Mouse (Mus musculus) forebrain, embryonic 13.5 days (tissue): Measurements from ENCODE around the gene 9530053A07Rik. TPM values are rescaled to one million over a fixed set of nuclear protein-coding genes. Genes with fewer than 3 reads are reported as not detected.
A peak's percentile ranks its signal among the peaks of the same experiment; 100 is the strongest.
"Not testable (repeated sequence)": the region's sequence is repeated elsewhere in the genome, so short reads cannot be mapped to it uniquely, and the experiment has no call there.

Experiments
- ATAC-seq: fragments of 200-750 bp; cut with Nextera tagmentation; 2 replicates; pipeline ENCODE4 v1.8.0; 2017
- H3K27ac ChIP-seq: fragments of 300-500 bp; sonication (generic); 2 replicates; pipeline ENCODE4 v1.5.1; 2015; ENCODE audit warnings: inconsistent platforms, mild to moderate bottlenecking, moderate library complexity
- H3K27me3 ChIP-seq: fragments of 300-500 bp; sonication (generic); 2 replicates; pipeline ENCODE4 v1.6.1; 2015; ENCODE audit warnings: mild to moderate bottlenecking, inconsistent platforms
- H3K36me3 ChIP-seq: fragments of 300-500 bp; sonication (generic); 2 replicates; pipeline ENCODE4 v1.6.1; 2015; ENCODE audit warnings: mild to moderate bottlenecking, inconsistent platforms; ENCODE audit not compliant: poor library complexity, severe bottlenecking
- H3K4me1 ChIP-seq: fragments of 300-500 bp; sonication (generic); 2 replicates; pipeline ENCODE4 v1.6.1; 2015; ENCODE audit warnings: inconsistent platforms
- H3K4me2 ChIP-seq: fragments of 300-500 bp; sonication (generic); 2 replicates; pipeline ENCODE4 v1.6.1; 2015; ENCODE audit warnings: inconsistent platforms, mild to moderate bottlenecking, moderate library complexity
- H3K4me3 ChIP-seq: fragments of 300-500 bp; sonication (generic); 2 replicates; pipeline ENCODE4 v1.5.1; 2015; ENCODE audit warnings: mild to moderate bottlenecking, inconsistent platforms
- H3K9ac ChIP-seq: fragments of 300-500 bp; sonication (generic); 2 replicates; pipeline ENCODE4 v1.6.1; 2015; ENCODE audit warnings: mild to moderate bottlenecking, inconsistent platforms
- H3K9me3 ChIP-seq: fragments of 300-500 bp; sonication (generic); replicated peaks from 2 replicates; pipeline ENCODE4 v1.6.1; 2016; ENCODE audit warnings: inconsistent platforms
- WGBS: fragments of 180-500 bp; shearing (Covaris S2); methylation state at CpG from one replicate; pipeline ENCODE4 v1.1.7; 2015; 5-methylcytosine and 5-hydroxymethylcytosine counted together
- polyA plus RNA-seq: library from polyadenylated mRNA; unstranded; fragments of >200 nt; fragmentation: Nextera tagmentation; extraction: Ambion mirVana; gene quantifications from 2 replicates; pipeline ENCODE4 v1.2.1, GENCODE M21; 2015

Gene 9530053A07Rik
- polyA plus RNA-seq, 1 experiment from 2014 or later, result 0.10 TPM

DNA sequence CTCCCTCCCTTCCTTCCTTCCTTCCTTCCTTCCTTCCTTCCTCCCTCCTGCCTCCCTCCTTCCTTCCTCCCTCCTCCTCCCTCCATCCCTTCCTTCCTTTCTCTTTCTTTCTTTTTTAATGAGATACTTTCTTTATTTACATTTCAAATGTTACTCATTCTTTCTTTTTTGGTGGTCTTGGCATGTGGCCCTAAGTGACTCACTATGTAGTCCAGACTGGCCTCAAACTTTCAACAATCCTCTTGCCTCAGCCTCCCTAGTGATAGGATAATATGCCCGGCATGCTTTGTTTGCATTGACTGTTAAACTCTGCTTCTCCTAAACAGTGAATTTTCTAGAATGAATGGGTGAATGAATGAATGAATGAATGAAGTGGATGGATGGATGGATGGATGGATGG, 20.6 kb downstream of the 9530053A07Rik start:
- Histone ChIP-seq H3K4me2 (no peak overlapping the region), H3K27ac (no peak overlapping the region), H3K4me3 (no peak overlapping the region), H3K27me3 (peaks cover 10% of the 10 kb centered on the region), H3K36me3 (no peaks in the 10 kb centered on the region), H3K4me1 (peaks cover 8% of the 10 kb centered on the region; the same call in 1 of the 2 replicates), H3K9me3 (no peaks in the 10 kb centered on the region), H3K9ac (no peak overlapping the region)
- no peak for ATAC-seq
- WGBS, result 94% methylated on average over 1 of the region's 1 CpGs

DNA sequence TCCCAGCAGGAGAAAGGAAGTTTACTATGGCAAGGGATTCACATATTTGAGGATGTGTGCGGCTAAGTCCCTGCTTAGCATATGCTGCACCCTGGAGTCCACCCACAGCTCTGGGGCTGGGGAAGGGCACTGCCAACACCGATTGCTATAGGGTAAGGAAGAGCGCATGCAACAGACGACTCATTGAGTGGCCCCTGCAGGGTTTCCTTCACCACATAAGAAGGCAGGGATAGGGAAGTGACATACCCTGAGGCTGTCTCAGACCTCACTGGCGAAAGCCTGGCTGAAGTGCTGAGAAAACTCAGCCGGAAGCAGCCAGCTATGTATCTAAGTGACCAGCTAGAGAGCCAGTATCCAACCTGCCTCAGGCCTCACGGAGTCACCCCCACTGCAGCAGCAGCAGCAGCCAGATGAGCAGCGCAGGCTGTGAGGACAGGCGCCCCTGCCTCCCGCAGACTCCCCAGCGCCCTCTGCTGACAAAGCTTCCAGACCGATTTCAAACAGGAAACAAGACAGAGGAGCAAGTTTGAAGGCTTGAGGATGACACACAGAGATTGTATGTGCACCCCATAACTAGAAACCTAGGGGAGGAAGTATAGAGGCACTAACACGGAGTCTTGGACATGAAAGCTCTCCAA, 22.4 kb downstream of the 9530053A07Rik start:
- Histone ChIP-seq H3K9ac (peak overlapping the region; percentile 26), H3K9me3 (no peaks in the 10 kb centered on the region), H3K4me2 (no peak overlapping the region), H3K36me3 (no peaks in the 10 kb centered on the region), H3K4me1 (peaks cover 8% of the 10 kb centered on the region; the same call in 1 of the 2 replicates), H3K27ac (no peak overlapping the region), H3K4me3 (no peak overlapping the region), H3K27me3 (peaks cover 10% of the 10 kb centered on the region)
- WGBS, result 19% methylated on average over 13 of the region's 13 CpGs
- no peak for ATAC-seq

- not testable (repeated sequence) for H3K36me3 ChIP-seq, H3K27ac ChIP-seq, H3K4me2 ChIP-seq, ATAC-seq, H3K9me3 ChIP-seq, H3K4me3 ChIP-seq, H3K4me1 ChIP-seq, H3K9ac ChIP-seq, H3K27me3 ChIP-seq
- 33% methylated on average over 5 of the region's 5 CpGs for WGBS
Measured at GRCm38 (mm10) chr7:28153595-28153994, 24.3 kb downstream of the 9530053A07Rik start.

DNA sequence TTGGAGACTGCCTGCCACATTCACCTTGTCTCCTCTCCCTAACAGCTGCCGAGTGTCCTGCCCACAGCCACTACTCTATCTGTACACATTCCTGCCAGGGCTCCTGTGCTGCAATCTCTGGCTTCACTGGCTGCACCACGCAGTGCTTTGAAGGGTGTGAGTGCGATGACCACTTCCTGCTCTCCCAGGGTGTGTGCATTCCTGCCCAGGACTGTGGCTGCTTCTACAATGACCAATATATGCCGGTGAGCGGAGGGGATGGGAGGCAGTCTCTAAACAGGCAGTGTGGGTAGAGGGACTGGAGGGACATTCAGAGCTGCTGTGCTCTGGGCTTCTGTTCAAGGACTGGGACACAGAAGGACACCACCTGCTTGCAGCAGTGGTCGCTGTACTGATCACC, 30.0 kb downstream of the 9530053A07Rik start:
- no peak for ATAC-seq
- Histone ChIP-seq H3K9ac (no peak overlapping the region), H3K27ac (no peak overlapping the region), H3K4me1 (no peaks in the 10 kb centered on the region), H3K9me3 (no peaks in the 10 kb centered on the region), H3K36me3 (no peaks in the 10 kb centered on the region), H3K27me3 (no peaks in the 10 kb centered on the region), H3K4me2 (no peak overlapping the region), H3K4me3 (no peak overlapping the region)
- WGBS, result 72% methylated on average over 6 of the region's 6 CpGs

DNA sequence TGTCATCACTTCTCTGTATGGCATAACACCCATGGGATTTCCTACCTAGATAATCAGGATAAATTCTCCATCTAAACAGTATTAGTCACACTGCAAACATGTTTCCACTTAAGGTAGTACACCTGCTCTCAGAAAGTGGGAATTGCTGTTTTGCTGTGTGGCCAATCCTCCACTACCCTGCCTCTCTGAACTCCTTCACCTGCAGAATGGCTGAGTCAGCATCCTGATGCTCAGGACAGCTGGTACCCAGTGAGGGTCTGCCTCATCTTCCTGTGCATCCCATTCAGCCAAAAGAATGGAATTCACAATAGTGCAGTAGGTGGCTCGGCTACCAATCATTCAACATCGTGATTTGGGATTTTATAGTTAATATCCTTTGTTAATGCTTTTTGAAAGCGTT, 30.6 kb downstream of the 9530053A07Rik start:
- no peak overlapping the region for H3K27ac ChIP-seq
- H3K4me2 ChIP-seq, result no peak overlapping the region
- H3K36me3 ChIP-seq, result no peaks in the 10 kb centered on the region
- H3K27me3 ChIP-seq, result no peaks in the 10 kb centered on the region
- 75% methylated on average over 3 of the region's 3 CpGs for WGBS
- H3K4me3 ChIP-seq, result no peak overlapping the region
- no peaks in the 10 kb centered on the region for H3K9me3 ChIP-seq
- no peak overlapping the region for H3K9ac ChIP-seq
- no peaks in the 10 kb centered on the region for H3K4me1 ChIP-seq
- no peak for ATAC-seq

DNA sequence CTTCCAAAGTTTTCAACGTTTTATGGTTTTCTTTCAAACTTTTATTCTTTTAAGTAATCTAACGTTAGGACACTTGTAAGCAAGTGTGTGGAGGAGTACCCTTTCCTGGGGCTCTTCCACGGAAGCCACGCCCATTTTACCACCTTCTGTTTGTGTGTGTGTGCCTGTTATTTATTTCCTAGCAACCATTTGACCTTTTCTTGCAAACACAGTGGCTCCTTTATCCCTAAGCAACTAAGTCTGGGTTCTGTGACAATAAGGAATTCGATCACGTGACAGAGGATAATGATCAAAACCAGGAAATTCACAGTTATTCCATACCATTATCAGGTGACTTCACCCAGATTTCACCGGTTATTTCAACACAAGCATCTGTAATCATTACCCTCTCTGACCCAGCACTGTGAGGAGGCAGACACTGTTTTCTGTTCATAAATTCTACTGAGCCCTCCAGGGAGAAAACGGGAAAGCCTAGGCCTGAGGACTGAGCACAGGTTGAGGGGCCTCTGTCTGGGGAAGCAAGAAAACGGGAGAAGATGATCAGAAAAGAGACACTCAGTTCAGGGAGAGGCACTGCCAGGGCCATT, 32.0 kb downstream of the 9530053A07Rik start:
- Histone ChIP-seq H3K36me3 (no peaks in the 10 kb centered on the region), H3K27me3 (no peaks in the 10 kb centered on the region), H3K4me1 (no peaks in the 10 kb centered on the region), H3K4me3 (no peak overlapping the region), H3K9me3 (no peaks in the 10 kb centered on the region), H3K27ac (no peak overlapping the region), H3K9ac (no peak overlapping the region), H3K4me2 (no peak overlapping the region)
- WGBS, result 61% methylated on average over 9 of the region's 9 CpGs
- ATAC-seq, result no peak

GRCm38 (mm10) chr7:28165406-28165805, 36.1 kb downstream of the 9530053A07Rik start:
- Histone ChIP-seq H3K4me3 (no peak overlapping the region), H3K4me1 (peaks cover 18% of the 10 kb centered on the region), H3K27ac (no peak overlapping the region), H3K4me2 (no peak overlapping the region), H3K27me3 (no peaks in the 10 kb centered on the region), H3K9me3 (no peaks in the 10 kb centered on the region), H3K9ac (no peak overlapping the region), H3K36me3 (no peaks in the 10 kb centered on the region)
- whole genome bisulfite sequencing, result 83% methylated on average over 6 of the region's 6 CpGs
- no peak for ATAC-seq

DNA sequence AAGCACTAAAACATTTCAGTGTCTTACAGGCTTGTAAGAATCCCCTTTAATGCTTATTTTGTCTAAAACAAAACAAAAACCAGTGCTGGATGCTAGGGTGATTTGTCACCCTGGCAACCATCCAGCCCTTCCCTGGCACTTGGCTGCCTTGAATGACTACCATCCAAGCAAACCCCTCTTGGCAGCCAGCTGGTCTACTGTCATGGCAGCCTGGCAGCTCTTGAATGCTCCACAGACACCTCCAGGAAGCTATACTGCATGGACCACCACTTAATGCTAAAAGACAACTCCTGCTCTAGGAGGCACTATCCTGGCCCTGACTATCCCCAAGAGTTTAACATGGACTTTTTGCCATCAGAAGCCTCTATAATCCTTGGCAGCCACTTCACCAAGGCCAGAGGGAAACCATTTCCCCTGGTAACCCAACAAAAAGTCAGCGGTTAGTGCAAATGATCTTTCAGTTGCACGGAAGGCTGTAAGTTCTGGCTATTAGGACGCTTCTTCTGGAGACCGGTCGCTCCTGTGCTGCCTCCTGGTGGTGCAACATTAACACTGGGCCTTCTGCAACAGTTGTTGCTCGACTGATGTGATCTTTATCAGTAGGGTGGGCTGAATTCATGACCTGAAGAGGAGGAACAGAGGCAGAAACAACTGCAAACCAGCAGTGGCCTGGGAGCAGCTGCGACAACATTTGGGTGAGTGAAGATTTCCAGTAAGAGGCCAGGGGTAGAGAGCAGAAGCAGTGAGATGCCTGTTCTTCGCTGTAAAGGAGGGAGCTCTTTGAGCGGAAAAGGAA, 39.3 kb downstream of the 9530053A07Rik start:
- no peak for ATAC-seq
- WGBS, result 9% methylated on average over 9 of the region's 9 CpGs
- Histone ChIP-seq H3K9me3 (no peaks in the 10 kb centered on the region), H3K27me3 (no peaks in the 10 kb centered on the region), H3K4me2 (peak overlapping the region; percentile 80), H3K4me1 (peaks cover 36% of the 10 kb centered on the region), H3K27ac (peak overlapping the region; percentile 58), H3K4me3 (peak overlapping the region; percentile 83), H3K36me3 (no peaks in the 10 kb centered on the region), H3K9ac (peak overlapping the region; percentile 81)

DNA sequence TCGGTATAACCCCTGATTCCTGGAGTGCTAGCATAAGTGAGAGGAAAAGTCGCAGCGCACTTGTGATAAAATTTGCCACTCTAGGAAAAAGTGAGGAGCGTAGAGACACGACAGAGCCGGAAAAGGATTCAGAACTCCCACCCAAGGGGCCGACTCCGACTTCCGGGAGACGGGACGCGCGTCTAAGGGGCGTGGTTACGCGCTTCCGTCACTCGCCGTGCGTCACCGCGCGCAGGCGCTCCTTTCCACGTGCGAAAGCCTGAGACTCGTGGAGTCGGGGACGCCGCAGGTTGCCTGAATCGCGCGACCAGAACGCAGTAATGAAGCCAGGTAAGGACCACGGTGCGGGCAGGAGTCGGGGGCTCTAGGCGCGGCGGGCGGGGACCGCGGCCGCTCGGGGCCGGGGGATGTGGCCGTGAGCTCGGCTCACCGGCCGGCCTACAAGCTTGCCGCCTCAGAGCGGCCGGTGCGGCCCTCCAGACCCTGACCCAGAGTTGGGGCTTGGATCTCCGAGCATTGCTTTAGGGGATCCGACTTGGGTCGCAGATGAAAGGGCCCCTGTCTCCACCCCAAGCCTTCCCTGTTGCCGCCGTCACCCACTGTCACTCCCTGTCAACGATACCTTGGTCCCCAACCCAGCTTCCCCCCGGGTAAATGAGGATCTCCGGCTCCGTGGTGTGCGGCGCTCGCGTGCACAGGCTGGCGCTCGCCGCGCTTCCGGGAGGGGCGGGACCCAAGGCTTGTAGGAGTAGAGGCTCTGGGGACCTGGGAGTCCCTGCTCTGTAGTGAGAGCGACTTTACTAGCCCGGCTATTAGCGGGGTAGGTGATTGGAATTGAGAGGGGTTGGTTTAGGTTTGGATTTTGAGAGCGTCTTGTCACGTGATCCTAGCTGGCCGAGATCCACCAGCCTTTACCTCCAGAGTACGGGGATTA, 40.5 kb downstream of the 9530053A07Rik start, which contains the start of gene Fbl:
Gene Fbl (plus strand): TSS at position 222 of the 934 bp plus-strand sequence.
- WGBS, result under 1% methylated on average over 79 of the region's 80 CpGs
- H3K4me2 ChIP-seq, result peak within 1 kb of the TSS; percentile 80
- H3K27ac ChIP-seq, result peak within 1 kb of the TSS; percentile 82
- H3K36me3 ChIP-seq, result peaks cover 2% of the 10 kb centered on the region; the same call in 1 of the 2 replicates
- H3K9me3 ChIP-seq, result no peaks in the 10 kb centered on the region
- H3K4me1 ChIP-seq, result peaks cover 36% of the 10 kb centered on the region
- ATAC-seq, result peak; percentile 94
- H3K9ac ChIP-seq, result peak within 1 kb of the TSS; percentile 81
- H3K27me3 ChIP-seq, result no peaks in the 10 kb centered on the region
- H3K4me3 ChIP-seq, result peak within 1 kb of the TSS; percentile 83

GRCm38 (mm10) chr7:28175358-28175757, 46.1 kb downstream of the 9530053A07Rik start:
- 78% methylated on average over 4 of the region's 4 CpGs for whole genome bisulfite sequencing
- Histone ChIP-seq H3K27ac (no peak overlapping the region), H3K36me3 (peaks cover 37% of the 10 kb centered on the region), H3K4me1 (peaks cover 20% of the 10 kb centered on the region), H3K9ac (no peak overlapping the region), H3K27me3 (no peaks in the 10 kb centered on the region), H3K4me2 (no peak overlapping the region), H3K4me3 (no peak overlapping the region), H3K9me3 (no peaks in the 10 kb centered on the region)
- no peak for ATAC-seq

DNA sequence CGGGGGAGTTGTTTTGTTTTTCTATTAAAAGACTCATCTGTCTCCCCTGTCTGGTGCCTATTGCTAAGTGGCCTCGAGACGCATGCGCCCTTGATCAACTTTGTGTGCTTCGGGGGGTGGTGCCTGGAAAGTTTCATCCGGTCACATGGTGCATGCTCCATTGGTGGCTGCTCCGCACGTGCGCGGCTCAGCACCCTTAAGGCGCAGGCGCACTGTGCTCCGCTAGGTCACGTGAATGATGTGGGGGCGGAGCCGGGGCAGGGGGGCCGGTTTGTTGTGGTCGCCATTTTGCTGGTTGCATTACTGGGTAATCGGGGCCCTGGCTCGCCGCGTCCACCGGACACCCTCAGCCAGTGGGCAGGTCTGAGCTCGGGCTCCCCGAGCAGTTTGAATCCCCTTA, 50.0 kb downstream of the 9530053A07Rik start, which contains the start of gene Dyrk1b:
Gene Dyrk1b (plus strand): TSS at position 242 of the 400 bp plus-strand sequence.
- Histone ChIP-seq H3K4me1 (peaks cover 13% of the 10 kb centered on the region), H3K27me3 (no peaks in the 10 kb centered on the region), H3K4me3 (peak within 1 kb of the TSS; percentile 99), H3K4me2 (peak within 1 kb of the TSS; percentile 88), H3K9ac (peak within 1 kb of the TSS; percentile 94), H3K27ac (peak within 1 kb of the TSS; percentile 96), H3K9me3 (no peaks in the 10 kb centered on the region), H3K36me3 (peaks cover 70% of the 10 kb centered on the region)
- peak; percentile 92 for ATAC-seq
- under 1% methylated on average over 25 of the region's 25 CpGs for WGBS
